8 mouse cellular contexts compared by ENCODE assay signal in genomic region chr19:36348801-36349486, GRCm38 (mm10). TPM values are rescaled to one million over a fixed set of nuclear protein-coding genes. Genes with fewer than 3 reads are reported as not detected.
A peak's percentile ranks its signal among the peaks of the same experiment; 100 is the strongest.
DNase-seq lines count a peak whose midpoint lies in the region; ATAC-seq and TF ChIP-seq lines count a peak whose summit lies in the region.

No protein-coding gene starts in this region.

- peak; percentile 86 for ATAC-seq in intestine, embryonic 14.5 days (replicated peaks; ENCODE audit: low FRiP score, low TSS enrichment, low read depth)

- H3K9ac ChIP-seq in intestine, embryonic 14.5 days (ENCODE audit: low read length): peak overlapping the region; percentile 53

- peak overlapping the region; percentile 99 for H3K4me2 ChIP-seq in intestine, embryonic 14.5 days (ENCODE audit: low read length)

- peaks cover 33% of the 10 kb centered on the region for H3K27me3 ChIP-seq in intestine, embryonic 14.5 days (replicated peaks; ENCODE audit: control insufficient read depth, insufficient read depth, low read length)
- peaks cover 65% of the 10 kb centered on the region for H3K27me3 ChIP-seq in megakaryocyte, embryonic 14.5 days (replicated peaks)

- peak overlapping the region; percentile 97 for H3K27ac ChIP-seq in cortical plate, adult 2 months (ENCODE audit: insufficient read depth, low read length)
- no peak overlapping the region for H3K27ac ChIP-seq in intestine, embryonic 14.5 days (ENCODE audit: low read depth)

- no peaks in the 10 kb centered on the region for H3K36me3 ChIP-seq in intestine, embryonic 14.5 days (ENCODE audit: control insufficient read depth, insufficient read depth, low read length)
- no peaks in the 10 kb centered on the region for H3K36me3 ChIP-seq in megakaryocyte, embryonic 14.5 days (replicated peaks; ENCODE audit: low read length)

- H3K9me3 ChIP-seq in intestine, embryonic 14.5 days (ENCODE audit: control insufficient read depth, low read length): no peaks in the 10 kb centered on the region
- peaks cover 7% of the 10 kb centered on the region; the same call in 1 of the 2 replicates for H3K9me3 ChIP-seq in megakaryocyte, embryonic 14.5 days

- intact Hi-C loops in left cerebral cortex, postnatal 10 days (cut with DNase I): no loop called here

- WGBS in intestine, embryonic 14.5 days: under 1% methylated on average over 85 of the region's 85 CpGs

- TF ChIP-seq POLR2A in cortical plate, adult 2 months (IDR thresholded peaks at IDR 0.05; ENCODE audit: extremely low read depth, insufficient read depth, low read length): no peak

- no peaks in the 10 kb centered on the region for H3K4me1 ChIP-seq in cortical plate, adult 2 months (ENCODE audit: control insufficient read depth, insufficient read depth, low read length)
- H3K4me1 ChIP-seq in intestine, embryonic 14.5 days (replicated peaks; ENCODE audit: control insufficient read depth, insufficient read depth, low read length): no peaks in the 10 kb centered on the region
- peaks cover 30% of the 10 kb centered on the region for H3K4me1 ChIP-seq in megakaryocyte, embryonic 14.5 days

- DNase-seq in adrenal gland, adult (ENCODE audit: inconsistent age in 2 of 2, low spot score in 1 of 2): peak; percentile 89 to 91
- peak; percentile 59 for DNase-seq in gastrocnemius, postnatal 25 days
- DNase-seq in intestine, embryonic 14.5 days (ENCODE audit: low spot score): peak; percentile 78
- peak; percentile 26 to 66 for DNase-seq in left cerebral cortex, postnatal 10 days (ENCODE audit: extremely low spot score in 1 of 2, low spot score in 2 of 2)
- DNase-seq in right cerebral cortex, postnatal 10 days (ENCODE audit: low spot score in 2 of 2): peak; percentile 60 to 70
- peak; percentile 62 for DNase-seq in urinary bladder, postnatal 25 days (ENCODE audit: low spot score)

- peak overlapping the region; percentile 57 for H3K4me3 ChIP-seq in cortical plate, adult 2 months (ENCODE audit: insufficient read depth, low read length)
- peak overlapping the region; percentile 60 for H3K4me3 ChIP-seq in intestine, embryonic 14.5 days (ENCODE audit: low read depth, low read length)
- H3K4me3 ChIP-seq in megakaryocyte, embryonic 14.5 days (replicated peaks): peak overlapping the region; percentile 94

- TF ChIP-seq CTCF in cortical plate, adult 2 months (IDR thresholded peaks at IDR 0.05; ENCODE audit: extremely low read depth, insufficient read depth, low read length): no peak

RNA-seq across cellular contexts. Expression of gene Pcgf5, which starts 0.8 kb away (rescaled TPM):
- 13.9 and 14.4 TPM in 2 replicates for polyA plus RNA-seq in cortical plate, adult 2 months (2012; rRNA removed)
- 10 to 100 TPM; 23.5 to 26.8 TPM for total RNA-seq in gastrocnemius, postnatal 25 days (2021)
- 18.5 and 21.6 TPM in 2 replicates for polyA plus RNA-seq in intestine, embryonic 14.5 days (2014; fragmentation: Nextera tagmentation; extraction: Ambion mirVana)
- 10 to 100 TPM in 1 of 2 experiments, 1 to 10 TPM in 1; 9.5 to 10.5 TPM for total RNA-seq in left cerebral cortex, postnatal 10 days (2021)
- polyA plus RNA-seq in megakaryocyte, embryonic 14.5 days (2012; ENCODE audit: insufficient read depth, low replicate concordance): 0.58 and 1.6 TPM in 2 replicates
